In the genomic region with DNA sequence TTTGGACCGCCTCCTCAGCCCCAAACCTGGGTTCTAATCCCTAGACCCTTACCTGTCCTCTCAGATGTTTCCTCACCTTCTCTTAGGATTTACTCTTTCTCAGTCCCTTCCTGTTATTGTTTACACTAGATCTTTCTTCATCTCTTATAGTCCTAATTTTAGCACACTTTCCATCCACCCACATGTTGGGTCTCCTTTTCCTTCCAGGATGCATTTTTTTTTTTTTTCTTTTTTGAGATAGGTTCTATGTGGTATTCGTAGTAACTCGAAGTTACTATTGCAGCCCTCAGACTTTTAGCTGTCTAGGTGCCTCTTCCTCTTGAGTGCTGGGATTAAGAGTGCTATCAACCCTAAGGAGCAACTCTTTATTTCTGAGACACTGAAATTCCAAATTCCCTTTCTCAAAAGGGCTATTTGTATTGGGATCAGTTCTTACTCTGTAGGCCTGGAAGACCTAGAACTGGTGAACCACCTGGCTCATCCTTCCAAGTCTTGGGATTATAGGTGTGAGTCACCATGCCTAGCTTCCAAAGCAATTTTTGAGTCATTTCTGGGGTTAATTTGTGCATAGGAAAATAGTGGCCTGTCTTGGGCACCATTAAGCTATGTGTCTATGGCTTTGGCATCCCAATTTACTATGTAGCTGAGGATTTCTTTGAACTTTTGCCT, we compare ENCODE assay signal across 8 mouse cellular contexts. TPM values are rescaled to one million over a fixed set of nuclear protein-coding genes. Genes with fewer than 3 reads are reported as not detected.
DNase-seq lines count a peak whose midpoint lies in the region; ATAC-seq lines count a peak whose summit lies in the region.

No protein-coding gene starts in this region.

- intact Hi-C loops in heart, postnatal 10 days (cut with DNase I) = no loop called here

- peak overlapping the region; percentile 94 for H3K9ac ChIP-seq in heart, embryonic 14.5 days (ENCODE audit: low read length)
- H3K9ac ChIP-seq in midbrain, embryonic 12.5 days (replicated peaks) = peak overlapping the region; percentile 95

- H3K4me2 ChIP-seq in heart, embryonic 14.5 days (ENCODE audit: low read length) = peak overlapping the region; percentile 56
- peak overlapping the region; percentile 55 for H3K4me2 ChIP-seq in midbrain, embryonic 12.5 days (replicated peaks)

- peak overlapping the region; percentile 16 to 97; a peak in 3 of 4 replicates for H3K27ac ChIP-seq in heart, embryonic 14.5 days (replicated peaks in 1 of 2; ENCODE audit: control insufficient read depth in 1 of 2, insufficient read depth in 1 of 2, low read depth in 2 of 2, low read length in 2 of 2)
- peak overlapping the region; percentile 100 for H3K27ac ChIP-seq in hindbrain, embryonic 10.5 days
- peak overlapping the region; percentile 91 for H3K27ac ChIP-seq in midbrain, embryonic 12.5 days (replicated peaks)

- peak overlapping the region; percentile 54 to 74 for H3K4me3 ChIP-seq in heart, embryonic 14.5 days (ENCODE audit: control insufficient read depth in 1 of 2, insufficient read depth in 1 of 2, low read depth in 1 of 2, low read length in 2 of 2)
- H3K4me3 ChIP-seq in hindbrain, embryonic 10.5 days = peak overlapping the region; percentile 93
- H3K4me3 ChIP-seq in midbrain, embryonic 12.5 days = peak overlapping the region; percentile 95

- ATAC-seq in heart, embryonic 14.5 days (ENCODE audit: insufficient number of reproducible peaks, insufficient read depth, low FRiP score, low read depth) = no peak
- no peak for ATAC-seq in midbrain, embryonic 12.5 days (ENCODE audit: low FRiP score, low read depth)
- ATAC-seq in activated CD4-positive, CD25-positive, alpha-beta regulatory T cell, adult 4 months = no peak

- DNase-seq in heart, postnatal 10 days = no peak
- DNase-seq in MN1 (ENCODE audit: low spot score) = peak; percentile 57
- no peak for DNase-seq in hindbrain, embryonic 10.5 days (ENCODE audit: low spot score)
- no peak for DNase-seq in urinary bladder, postnatal 25 days (ENCODE audit: low spot score)
- no peak for DNase-seq in adrenal gland, postnatal 10 days

- H3K4me1 ChIP-seq in heart, embryonic 14.5 days (ENCODE audit: control insufficient read depth in 2 of 2, insufficient read depth in 2 of 2, low read length in 2 of 2) = peaks cover 0 to 28% of the 10 kb centered on the region in 2 experiments; a peak in 3 of 4 replicates
- H3K4me1 ChIP-seq in hindbrain, embryonic 10.5 days (replicated peaks) = peaks cover 50% of the 10 kb centered on the region
- peaks cover 40% of the 10 kb centered on the region for H3K4me1 ChIP-seq in midbrain, embryonic 12.5 days

- WGBS in heart, embryonic 14.5 days = 2% methylated on average over 3 of the region's 3 CpGs
- 36% methylated on average over 3 of the region's 3 CpGs for WGBS in hindbrain, embryonic 10.5 days
- 23% methylated on average over 3 of the region's 3 CpGs for WGBS in midbrain, embryonic 12.5 days

- H3K9me3 ChIP-seq in heart, embryonic 14.5 days (ENCODE audit: control insufficient read depth, low read length) = no peaks in the 10 kb centered on the region
- H3K9me3 ChIP-seq in hindbrain, embryonic 10.5 days = no peaks in the 10 kb centered on the region
- no peaks in the 10 kb centered on the region for H3K9me3 ChIP-seq in midbrain, embryonic 12.5 days

- peaks cover 43% of the 10 kb centered on the region for H3K36me3 ChIP-seq in heart, embryonic 14.5 days (ENCODE audit: control insufficient read depth, insufficient read depth, low read length)
- peaks cover 49% of the 10 kb centered on the region for H3K36me3 ChIP-seq in hindbrain, embryonic 10.5 days
- peaks cover 38% of the 10 kb centered on the region for H3K36me3 ChIP-seq in midbrain, embryonic 12.5 days

- H3K27me3 ChIP-seq in heart, embryonic 14.5 days (ENCODE audit: control insufficient read depth, insufficient read depth, low read length) = no peaks in the 10 kb centered on the region
- H3K27me3 ChIP-seq in hindbrain, embryonic 10.5 days (ENCODE audit: insufficient read depth, poor library complexity, severe bottlenecking) = no peaks in the 10 kb centered on the region
- no peaks in the 10 kb centered on the region for H3K27me3 ChIP-seq in midbrain, embryonic 12.5 days

RNA-seq across cellular contexts. Expression of a gene that starts 1.1 kb away (rescaled TPM):
- 8.0 and 8.2 TPM in 2 replicates for polyA plus RNA-seq in heart, embryonic 14.5 days (2014; fragmentation: Nextera tagmentation; extraction: Ambion mirVana)
- 10 to 100 TPM; 57.7 to 68.4 TPM for total RNA-seq in heart, postnatal 10 days (2021)
- 6.1 and 9.3 TPM in 2 replicates for polyA plus RNA-seq in hindbrain, embryonic 10.5 days (2016; fragmentation: Nextera tagmentation; extraction: Ambion mirVana)
- 9.6 and 10.2 TPM in 2 replicates for polyA plus RNA-seq in midbrain, embryonic 12.5 days (2016; fragmentation: Nextera tagmentation; extraction: Ambion mirVana)
- polyA plus RNA-seq in activated CD4-positive, CD25-positive, alpha-beta regulatory T cell, adult 4 months (2017; shearing (Covaris generic)) = 10 to 100 TPM; 20.6 to 21.6 TPM
- total RNA-seq in adrenal gland, postnatal 10 days (2021) = 10 to 100 TPM; 67.8 to 83.4 TPM

RNA-seq across cellular contexts. Expression of a gene that starts 38.1 kb away (rescaled TPM):
- 2.1 and 3.1 TPM in 2 replicates for polyA plus RNA-seq in heart, embryonic 14.5 days (2014; fragmentation: Nextera tagmentation; extraction: Ambion mirVana)
- 1 to 10 TPM in 1 of 2 experiments, under 1 TPM in 1; 0.67 to 1.4 TPM for total RNA-seq in heart, postnatal 10 days (2021)
- polyA plus RNA-seq in hindbrain, embryonic 10.5 days (2016; fragmentation: Nextera tagmentation; extraction: Ambion mirVana) = 0.17 and 0.18 TPM in 2 replicates
- 0.29 TPM in 1 of 2 replicates, not detected in the other for polyA plus RNA-seq in midbrain, embryonic 12.5 days (2016; fragmentation: Nextera tagmentation; extraction: Ambion mirVana)
- not detected for polyA plus RNA-seq in activated CD4-positive, CD25-positive, alpha-beta regulatory T cell, adult 4 months (2017; shearing (Covaris generic))
- 1 to 10 TPM; 1.7 to 2.1 TPM for total RNA-seq in adrenal gland, postnatal 10 days (2021)

RNA-seq across cellular contexts. Expression of a gene that starts 40.1 kb away (rescaled TPM):
- 0.22 TPM in 1 of 2 replicates, not detected in the other for polyA plus RNA-seq in heart, embryonic 14.5 days (2014; fragmentation: Nextera tagmentation; extraction: Ambion mirVana)
- not detected for total RNA-seq in heart, postnatal 10 days (2021)
- polyA plus RNA-seq in hindbrain, embryonic 10.5 days (2016; fragmentation: Nextera tagmentation; extraction: Ambion mirVana) = 1.0 and 1.2 TPM in 2 replicates
- 0.46 and 0.93 TPM in 2 replicates for polyA plus RNA-seq in midbrain, embryonic 12.5 days (2016; fragmentation: Nextera tagmentation; extraction: Ambion mirVana)
- not detected for polyA plus RNA-seq in activated CD4-positive, CD25-positive, alpha-beta regulatory T cell, adult 4 months (2017; shearing (Covaris generic))
- 1 to 10 TPM in 1 of 2 experiments, under 1 TPM in 1; 0.15 to 2.3 TPM for total RNA-seq in adrenal gland, postnatal 10 days (2021)

RNA-seq across cellular contexts. Expression of a gene that starts 51.8 kb away (rescaled TPM):
- polyA plus RNA-seq in heart, embryonic 14.5 days (2014; fragmentation: Nextera tagmentation; extraction: Ambion mirVana) = 108 and 114 TPM in 2 replicates
- 10 to 100 TPM; 23.3 to 27.3 TPM for total RNA-seq in heart, postnatal 10 days (2021)
- polyA plus RNA-seq in hindbrain, embryonic 10.5 days (2016; fragmentation: Nextera tagmentation; extraction: Ambion mirVana) = 84.3 and 98.2 TPM in 2 replicates
- 84.9 and 97.9 TPM in 2 replicates for polyA plus RNA-seq in midbrain, embryonic 12.5 days (2016; fragmentation: Nextera tagmentation; extraction: Ambion mirVana)
- polyA plus RNA-seq in activated CD4-positive, CD25-positive, alpha-beta regulatory T cell, adult 4 months (2017; shearing (Covaris generic)) = 1,000 to 10,000 TPM; 1,157 to 1,321 TPM
- total RNA-seq in adrenal gland, postnatal 10 days (2021) = 10 to 100 TPM; 46.9 to 53.1 TPM

RNA-seq across cellular contexts. Expression of a gene that starts 56.5 kb away (rescaled TPM):
- 45.0 and 48.4 TPM in 2 replicates for polyA plus RNA-seq in heart, embryonic 14.5 days (2014; fragmentation: Nextera tagmentation; extraction: Ambion mirVana)
- total RNA-seq in heart, postnatal 10 days (2021) = 10 to 100 TPM; 16.2 to 16.4 TPM
- 102 and 122 TPM in 2 replicates for polyA plus RNA-seq in hindbrain, embryonic 10.5 days (2016; fragmentation: Nextera tagmentation; extraction: Ambion mirVana)
- 61.5 and 67.9 TPM in 2 replicates for polyA plus RNA-seq in midbrain, embryonic 12.5 days (2016; fragmentation: Nextera tagmentation; extraction: Ambion mirVana)
- 10 to 100 TPM; 45.7 to 48.7 TPM for polyA plus RNA-seq in activated CD4-positive, CD25-positive, alpha-beta regulatory T cell, adult 4 months (2017; shearing (Covaris generic))
- total RNA-seq in adrenal gland, postnatal 10 days (2021) = 10 to 100 TPM; 21.4 to 24.7 TPM
